Mouse (Mus musculus) brain, embryonic 14.5 days (tissue): ENCODE results near the gene Fam8a1.

Experiments
- CTCF ChIP-seq: fragments of 200-500 bp; IDR thresholded peaks from 2 replicates; pipeline ENCODE4 v1.5.1; 2012; ENCODE audit warnings: inconsistent platforms, mild to moderate bottlenecking, moderate library complexity, borderline replicate concordance; ENCODE audit not compliant: insufficient read depth, insufficient read length; ENCODE audit errors: extremely low read depth
- POLR2A ChIP-seq: fragments of 200-500 bp; IDR thresholded peaks from 2 replicates; pipeline ENCODE4 v1.6.1; 2012; ENCODE audit warnings: mild to moderate bottlenecking, inconsistent platforms, borderline replicate concordance; ENCODE audit not compliant: poor library complexity, insufficient read depth, insufficient read length, severe bottlenecking; ENCODE audit errors: extremely low read depth

- TF ChIP-seq CTCF (no peak), POLR2A (no peak)
These were observed 55.0 kb downstream of the Fam8a1 start for GRCm38 (mm10) chr13:46724371-46724770.
